Mouse (Mus musculus) midbrain, embryonic 15.5 days (tissue): ENCODE results near the gene Stxbp6. TPM values are rescaled to one million over a fixed set of nuclear protein-coding genes. Genes with fewer than 3 reads are reported as not detected.

Experiments used
- ATAC-seq: fragments of 200-750 bp; cut with Nextera tagmentation; replicated peaks from 2 replicates; pipeline ENCODE4 v1.8.0; 2017; ENCODE audit warnings: moderate TSS enrichment
- H3K27ac ChIP-seq: fragments of 300-500 bp; sonication (generic); 2 replicates; pipeline ENCODE4 v1.5.1; 2015; ENCODE audit warnings: mild to moderate bottlenecking, inconsistent platforms
- H3K27me3 ChIP-seq: fragments of 300-500 bp; sonication (generic); replicated peaks from 2 replicates; pipeline ENCODE4 v1.6.1; 2015; ENCODE audit warnings: inconsistent platforms
- H3K36me3 ChIP-seq: fragments of 300-500 bp; sonication (generic); replicated peaks from 2 replicates; pipeline ENCODE4 v1.6.1; 2015; ENCODE audit warnings: inconsistent platforms
- H3K4me1 ChIP-seq: fragments of 300-500 bp; sonication (generic); 2 replicates; pipeline ENCODE4 v1.6.1; 2015; ENCODE audit warnings: inconsistent platforms
- H3K4me2 ChIP-seq: fragments of 300-500 bp; sonication (generic); 2 replicates; pipeline ENCODE4 v1.6.1; 2015; ENCODE audit warnings: inconsistent platforms, mild to moderate bottlenecking, moderate library complexity
- H3K4me3 ChIP-seq: fragments of 300-500 bp; sonication (generic); 2 replicates; pipeline ENCODE4 v1.5.1; 2015; ENCODE audit warnings: mild to moderate bottlenecking, inconsistent platforms
- H3K9ac ChIP-seq: fragments of 300-500 bp; sonication (generic); 2 replicates; pipeline ENCODE4 v1.6.1; 2015; ENCODE audit warnings: mild to moderate bottlenecking, inconsistent platforms
- H3K9me3 ChIP-seq: fragments of 300-500 bp; sonication (generic); 2 replicates; pipeline ENCODE4 v1.6.1; 2016; ENCODE audit warnings: inconsistent platforms
- WGBS: fragments of 180-500 bp; shearing (Covaris S2); methylation state at CpG from one replicate; pipeline ENCODE4 v1.1.7; 2015; ENCODE audit warnings: mixed read lengths; 5-methylcytosine and 5-hydroxymethylcytosine counted together
- polyA plus RNA-seq: library from polyadenylated mRNA; unstranded; fragments of >200 nt; fragmentation: Nextera tagmentation; extraction: Ambion mirVana; gene quantifications from 2 replicates; pipeline ENCODE4 v1.2.1, GENCODE M21; 2015

Stxbp6 gene
- polyA plus RNA-seq, 1 experiment from 2014 or later: 18.0 TPM

DNA sequence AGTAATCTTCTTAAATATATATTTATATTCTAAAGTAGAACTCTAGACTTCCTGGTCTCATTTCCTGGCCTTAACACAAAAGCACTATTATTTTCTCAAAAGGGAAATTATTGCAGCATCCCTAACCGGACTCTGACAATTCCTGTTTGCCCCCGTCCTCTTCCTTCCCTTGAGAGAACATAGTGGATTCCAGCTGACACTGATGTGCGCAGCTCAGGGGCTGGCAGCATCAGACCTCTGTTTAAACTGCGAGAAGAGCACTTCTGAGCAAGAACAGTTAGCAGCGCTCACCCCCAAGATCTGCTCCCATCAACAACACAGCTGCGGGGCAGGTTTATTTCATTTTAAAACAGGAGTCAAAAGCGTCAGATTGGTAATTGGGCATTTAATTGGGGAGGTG lies 142.8 kb downstream of the Stxbp6 start:
- Histone ChIP-seq H3K36me3 (no peaks in the 10 kb centered on the region), H3K27ac (no peak overlapping the region), H3K4me3 (no peak overlapping the region), H3K4me1 (0 out of 2 replicates have a peak, but pooled peaks cover 3% of the 10 kb centered on the region), H3K9me3 (no peaks in the 10 kb centered on the region), H3K9ac (no peak overlapping the region), H3K27me3 (no peaks in the 10 kb centered on the region), H3K4me2 (no peak overlapping the region)
- ATAC-seq: no peak
- WGBS: 73% methylated on average over 7 of the region's 7 CpGs

DNA sequence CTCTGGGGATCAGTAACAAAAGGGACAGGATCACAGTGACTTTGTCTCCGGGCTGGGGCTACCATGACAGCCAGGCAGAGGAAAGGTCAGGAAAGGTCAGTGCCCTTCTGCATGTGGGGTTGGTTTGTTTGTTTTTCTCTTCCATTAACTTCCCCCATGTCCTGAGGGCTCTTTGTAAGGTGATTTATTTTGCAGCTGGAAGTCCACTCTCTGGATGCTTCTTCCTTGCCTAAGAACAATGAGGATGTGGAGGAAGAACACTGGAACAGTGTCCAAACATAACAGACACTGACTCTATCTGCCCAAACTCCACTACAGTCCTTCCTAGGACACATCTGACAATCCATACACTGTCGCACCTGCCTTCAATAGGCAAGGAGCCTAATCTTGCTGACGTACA lies 146.1 kb downstream of the Stxbp6 start:
- 35% methylated on average over 3 of the region's 3 CpGs for WGBS
- Histone ChIP-seq H3K4me1 (0 out of 2 replicates have a peak, but pooled peaks cover 3% of the 10 kb centered on the region), H3K4me2 (no peak overlapping the region), H3K27me3 (no peaks in the 10 kb centered on the region), H3K27ac (no peak overlapping the region), H3K36me3 (no peaks in the 10 kb centered on the region), H3K4me3 (no peak overlapping the region), H3K9ac (no peak overlapping the region), H3K9me3 (no peaks in the 10 kb centered on the region)
- no peak for ATAC-seq

DNA sequence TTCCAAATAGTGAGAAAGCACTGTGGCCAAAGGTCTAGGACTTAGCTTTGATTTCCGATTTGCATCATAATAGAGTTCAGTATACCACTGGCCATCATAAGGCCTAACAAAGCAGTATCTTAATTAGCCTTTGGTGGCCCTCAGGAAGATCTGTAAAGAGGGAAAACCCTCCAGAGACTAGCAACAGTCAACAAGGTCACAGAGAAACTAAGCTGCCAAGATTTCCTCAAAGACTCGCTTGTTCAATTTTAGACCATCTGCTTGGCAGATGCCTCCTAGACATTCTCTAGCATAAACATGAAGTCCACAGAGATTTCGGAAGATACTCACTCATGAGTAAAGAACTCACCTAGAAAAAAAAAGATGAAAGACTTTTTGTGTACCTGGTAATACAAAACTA lies 148.6 kb downstream of the Stxbp6 start:
- Histone ChIP-seq H3K9ac (no peak overlapping the region), H3K27ac (no peak overlapping the region), H3K4me1 (no peaks in the 10 kb centered on the region), H3K4me3 (no peak overlapping the region), H3K4me2 (no peak overlapping the region), H3K9me3 (no peaks in the 10 kb centered on the region), H3K27me3 (no peaks in the 10 kb centered on the region), H3K36me3 (no peaks in the 10 kb centered on the region)
- ATAC-seq: no peak
- 75% methylated on average over 3 of the region's 3 CpGs for WGBS

DNA sequence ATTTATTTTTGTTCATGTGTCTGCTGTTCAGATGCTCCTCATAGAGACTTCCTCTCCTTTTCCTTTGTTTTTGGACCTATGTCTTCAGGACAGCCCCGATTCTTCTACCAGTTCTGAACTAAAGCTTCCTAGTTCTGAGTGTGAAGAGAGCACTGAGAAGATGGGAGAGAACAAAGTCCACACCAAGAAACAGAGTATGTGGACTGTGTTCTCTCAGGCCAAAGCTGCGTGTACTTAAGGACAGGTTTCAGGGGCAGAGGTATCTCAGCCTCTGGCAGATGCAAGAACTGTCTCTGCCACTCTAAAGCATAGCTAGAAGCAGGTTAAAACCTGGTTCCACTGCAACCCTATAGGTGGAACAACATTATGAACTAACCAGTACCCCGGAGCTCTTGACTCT lies 151.2 kb downstream of the Stxbp6 start:
- Histone ChIP-seq H3K9ac (no peak overlapping the region), H3K36me3 (no peaks in the 10 kb centered on the region), H3K9me3 (no peaks in the 10 kb centered on the region), H3K4me3 (no peak overlapping the region), H3K4me2 (no peak overlapping the region), H3K27me3 (no peaks in the 10 kb centered on the region), H3K4me1 (no peaks in the 10 kb centered on the region), H3K27ac (no peak overlapping the region)
- no peak for ATAC-seq
- WGBS: 98% methylated on average over 3 of the region's 3 CpGs

DNA sequence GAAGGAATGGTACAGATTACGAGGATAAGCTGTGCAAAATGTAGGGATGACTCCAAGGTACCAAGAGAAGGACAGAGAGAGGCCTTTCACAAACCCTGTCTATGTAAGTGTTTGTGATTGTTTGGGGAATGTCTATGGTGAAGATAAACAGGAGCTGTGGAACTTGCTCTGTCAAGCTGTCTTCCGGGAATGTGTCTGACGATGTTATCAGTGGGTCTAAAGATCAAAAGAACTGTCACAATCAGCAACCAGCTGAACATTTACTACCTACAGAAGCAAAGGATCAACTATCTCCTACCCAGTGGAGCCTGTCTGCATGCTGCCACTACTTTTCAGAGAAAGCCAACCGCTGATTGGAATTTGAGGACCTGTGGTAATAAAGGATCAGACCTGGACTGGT lies 152.3 kb downstream of the Stxbp6 start:
- Histone ChIP-seq H3K4me2 (no peak overlapping the region), H3K4me1 (no peaks in the 10 kb centered on the region), H3K9me3 (no peaks in the 10 kb centered on the region), H3K27ac (no peak overlapping the region), H3K27me3 (no peaks in the 10 kb centered on the region), H3K9ac (no peak overlapping the region), H3K4me3 (no peak overlapping the region), H3K36me3 (no peaks in the 10 kb centered on the region)
- WGBS: 79% methylated on average over 4 of the region's 4 CpGs
- no peak for ATAC-seq

DNA sequence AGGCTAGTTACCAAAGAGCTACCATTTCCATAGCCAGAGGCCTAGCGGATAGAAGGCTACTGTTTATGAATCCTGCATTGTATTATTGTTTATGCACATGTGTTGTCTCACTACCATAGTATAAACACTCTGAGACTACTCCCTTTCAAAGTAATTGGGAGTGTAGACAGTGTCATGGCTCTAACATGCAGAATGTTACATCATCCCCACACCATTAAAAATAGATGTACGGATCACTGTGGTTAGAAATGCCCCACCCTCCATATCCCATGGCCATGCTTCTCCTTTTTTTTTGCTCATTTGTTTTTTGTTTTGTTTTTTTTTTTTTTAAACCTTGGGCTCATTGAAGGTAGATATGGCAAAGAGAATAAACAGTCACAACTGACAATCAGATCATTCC lies 154.9 kb downstream of the Stxbp6 start:
- WGBS: 95% methylated on average over 2 of the region's 2 CpGs
- Histone ChIP-seq H3K4me1 (no peaks in the 10 kb centered on the region), H3K9ac (no peak overlapping the region), H3K27ac (no peak overlapping the region), H3K36me3 (no peaks in the 10 kb centered on the region), H3K27me3 (no peaks in the 10 kb centered on the region), H3K9me3 (no peaks in the 10 kb centered on the region), H3K4me2 (no peak overlapping the region), H3K4me3 (no peak overlapping the region)
- ATAC-seq: no peak

DNA sequence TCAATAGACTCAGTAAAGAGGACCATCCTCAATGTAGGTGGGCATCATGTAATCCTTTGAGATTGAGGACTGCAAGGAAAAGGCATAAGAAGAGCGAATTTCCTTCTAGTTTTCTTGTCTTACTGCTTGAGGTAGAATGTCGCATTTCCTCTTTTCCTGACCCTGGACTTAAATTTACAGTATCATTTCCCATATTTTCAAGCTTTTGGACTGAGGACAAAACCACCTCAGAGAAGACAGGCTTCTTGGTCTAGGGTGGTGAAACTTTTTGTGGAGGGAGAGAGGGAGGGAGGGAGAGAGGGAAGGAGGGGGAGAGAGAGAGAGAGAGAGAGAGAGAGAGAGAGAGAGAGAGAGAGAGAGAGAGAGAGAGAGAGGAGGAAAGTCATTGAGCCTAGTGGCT lies 155.6 kb downstream of the Stxbp6 start:
- Histone ChIP-seq H3K36me3 (no peaks in the 10 kb centered on the region), H3K27ac (no peak overlapping the region), H3K9ac (no peak overlapping the region), H3K4me2 (no peak overlapping the region), H3K9me3 (no peaks in the 10 kb centered on the region), H3K4me3 (no peak overlapping the region), H3K27me3 (no peaks in the 10 kb centered on the region), H3K4me1 (no peaks in the 10 kb centered on the region)
- 92% methylated on average over 2 of the region's 2 CpGs for WGBS
- ATAC-seq: no peak

DNA sequence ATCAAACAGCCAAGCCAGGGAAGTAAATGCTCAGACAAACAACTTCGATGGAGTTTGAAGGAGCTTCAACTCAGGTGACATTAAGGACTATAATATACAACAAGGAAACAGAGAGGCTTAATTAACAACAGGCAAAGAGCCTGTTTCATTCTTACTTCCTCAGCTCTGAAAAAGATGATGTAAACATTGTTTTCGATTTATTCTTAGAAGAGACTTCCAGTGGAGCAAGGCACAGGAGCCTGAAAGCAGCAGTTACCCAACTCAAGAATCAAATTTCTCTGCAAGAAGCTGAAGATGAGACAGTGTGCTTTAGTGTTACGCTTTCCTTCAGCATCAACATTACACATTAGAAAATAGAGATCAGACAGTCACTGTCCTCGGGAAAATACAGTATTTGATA lies 160.7 kb downstream of the Stxbp6 start:
- Histone ChIP-seq H3K9ac (no peak overlapping the region), H3K27me3 (no peaks in the 10 kb centered on the region), H3K27ac (no peak overlapping the region), H3K4me3 (no peak overlapping the region), H3K4me1 (no peaks in the 10 kb centered on the region), H3K36me3 (no peaks in the 10 kb centered on the region), H3K4me2 (no peak overlapping the region), H3K9me3 (no peaks in the 10 kb centered on the region)
- ATAC-seq: no peak
- 86% methylated on average over 4 of the region's 4 CpGs for WGBS

DNA sequence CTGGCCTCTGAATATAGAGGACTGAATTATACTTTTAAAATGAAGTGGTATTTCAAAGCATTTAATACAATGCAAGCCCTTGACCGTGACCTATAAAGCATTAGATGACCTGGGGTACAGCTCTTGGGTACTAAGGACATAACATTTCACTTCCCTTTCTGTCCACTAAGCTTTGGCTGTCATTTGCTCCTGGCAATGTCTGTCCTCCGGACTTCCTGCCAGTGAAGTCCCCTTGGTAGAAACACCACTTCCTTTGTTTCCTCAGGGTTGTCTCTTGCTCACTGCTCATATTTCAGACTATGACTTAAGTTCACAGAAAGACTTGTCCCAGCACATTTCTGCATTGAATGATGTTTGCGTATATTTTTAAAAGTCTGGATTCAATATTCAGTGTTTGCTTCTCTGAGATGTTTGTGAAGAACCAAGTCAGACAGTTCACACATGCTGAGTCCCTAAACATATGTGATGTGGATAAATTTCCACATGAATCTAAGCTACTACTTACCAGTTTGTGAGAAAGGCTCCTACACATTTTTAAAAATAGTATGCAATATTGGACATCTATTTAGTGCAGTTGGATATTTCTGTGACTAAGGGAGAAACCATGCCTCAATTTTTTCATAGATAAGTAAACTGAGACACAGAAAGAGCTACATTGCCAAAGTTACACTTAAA lies 166.3 kb downstream of the Stxbp6 start:
- 88% methylated on average over 3 of the region's 3 CpGs for WGBS
- Histone ChIP-seq H3K4me3 (no peak overlapping the region), H3K4me1 (no peaks in the 10 kb centered on the region), H3K27ac (no peak overlapping the region), H3K9ac (no peak overlapping the region), H3K36me3 (no peaks in the 10 kb centered on the region), H3K9me3 (no peaks in the 10 kb centered on the region), H3K4me2 (no peak overlapping the region), H3K27me3 (no peaks in the 10 kb centered on the region)
- no peak for ATAC-seq

DNA sequence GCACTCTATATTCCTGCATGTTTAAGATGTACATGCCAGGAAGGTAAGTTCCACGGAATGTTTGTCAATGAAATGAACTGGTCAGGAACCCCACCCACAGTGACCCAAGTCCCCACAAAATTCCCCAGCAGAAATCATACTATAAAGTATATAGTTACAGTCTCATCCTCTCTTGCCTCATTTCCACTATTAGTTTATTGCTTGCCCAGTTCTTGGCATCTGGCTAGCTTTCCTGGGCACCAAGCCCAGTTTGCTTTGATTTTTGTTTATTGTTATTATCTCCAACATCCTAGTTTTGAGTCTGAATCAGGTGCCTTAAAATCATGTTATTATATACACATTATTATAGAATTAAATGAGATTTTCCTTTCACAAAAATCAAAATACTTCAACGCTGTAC lies 168.5 kb downstream of the Stxbp6 start:
- Histone ChIP-seq H3K4me1 (no peaks in the 10 kb centered on the region), H3K9ac (no peak overlapping the region), H3K27ac (no peak overlapping the region), H3K9me3 (no peaks in the 10 kb centered on the region), H3K36me3 (no peaks in the 10 kb centered on the region), H3K27me3 (no peaks in the 10 kb centered on the region), H3K4me3 (no peak overlapping the region), H3K4me2 (no peak overlapping the region)
- whole genome bisulfite sequencing: 93% methylated on average over 2 of the region's 2 CpGs
- no peak for ATAC-seq

DNA sequence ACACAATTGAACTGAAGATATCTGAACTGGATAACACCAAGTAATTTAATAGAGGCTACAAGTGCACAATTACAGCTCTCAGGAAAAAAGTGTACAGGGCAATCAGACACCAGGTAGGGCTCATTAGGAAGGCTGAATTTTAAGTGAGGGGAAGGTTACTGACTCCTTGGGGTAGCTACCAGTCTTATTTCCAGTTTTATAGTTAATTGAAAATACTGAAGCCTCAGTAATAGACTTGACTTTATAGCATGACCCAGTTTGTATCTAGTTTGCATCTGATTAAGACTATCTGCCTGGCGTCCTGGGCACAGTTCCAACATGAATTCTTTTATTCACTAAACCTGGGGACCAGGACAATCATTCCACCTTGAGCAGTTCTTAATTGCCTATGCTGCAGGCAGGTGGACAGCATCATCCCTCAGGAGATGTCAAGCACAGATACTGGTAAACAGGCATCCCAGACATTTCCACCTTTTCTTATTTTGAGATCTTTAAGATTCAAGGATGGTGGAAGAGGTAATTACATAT lies 171.2 kb downstream of the Stxbp6 start:
- Histone ChIP-seq H3K36me3 (no peaks in the 10 kb centered on the region), H3K27ac (no peak overlapping the region), H3K9ac (no peak overlapping the region), H3K27me3 (no peaks in the 10 kb centered on the region), H3K9me3 (no peaks in the 10 kb centered on the region), H3K4me1 (no peaks in the 10 kb centered on the region), H3K4me2 (no peak overlapping the region), H3K4me3 (no peak overlapping the region)
- whole genome bisulfite sequencing: 29% methylated on average over 1 of the region's 1 CpGs
- ATAC-seq: peak; percentile 63; the same call in 1 of the 2 replicates

DNA sequence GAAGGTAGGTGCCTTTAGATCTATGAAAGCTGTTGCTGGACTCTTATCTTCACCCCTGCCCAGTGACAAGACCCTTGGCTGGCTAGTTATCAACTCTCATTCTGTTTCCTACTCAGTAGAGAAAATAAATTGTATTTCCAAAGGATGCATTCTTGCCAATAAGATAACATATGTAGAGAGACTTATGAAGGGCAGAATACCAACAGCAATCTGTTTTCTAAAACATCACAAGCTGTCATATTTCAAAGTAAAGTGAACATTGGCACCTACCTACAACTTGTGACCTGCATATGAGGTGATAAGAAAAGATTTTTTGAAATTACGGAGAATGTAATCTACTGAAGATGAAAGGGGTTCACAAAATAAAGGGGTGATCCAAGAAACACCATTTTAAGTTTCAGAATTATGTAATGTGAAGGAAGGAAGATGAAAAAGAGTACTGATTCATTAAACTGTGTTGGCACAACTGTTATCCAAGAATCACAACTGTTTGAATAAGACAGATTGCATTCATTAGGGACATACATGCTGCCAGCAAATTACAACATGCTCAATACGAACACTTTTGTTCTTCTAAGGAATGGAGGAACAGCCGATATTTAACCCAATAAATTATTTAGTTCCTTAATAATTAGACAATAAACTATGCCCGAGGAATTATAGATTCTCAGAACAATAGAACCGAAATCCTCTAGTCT lies 175.2 kb downstream of the Stxbp6 start:
- H3K9ac ChIP-seq: no peak overlapping the region
- H3K27me3 ChIP-seq: no peaks in the 10 kb centered on the region
- no peaks in the 10 kb centered on the region for H3K4me1 ChIP-seq
- H3K27ac ChIP-seq: no peak overlapping the region
- H3K9me3 ChIP-seq: no peaks in the 10 kb centered on the region
- no peak for ATAC-seq
- no peaks in the 10 kb centered on the region for H3K36me3 ChIP-seq
- 87% methylated on average over 5 of the region's 5 CpGs for WGBS
- H3K4me2 ChIP-seq: no peak overlapping the region
- H3K4me3 ChIP-seq: no peak overlapping the region

DNA sequence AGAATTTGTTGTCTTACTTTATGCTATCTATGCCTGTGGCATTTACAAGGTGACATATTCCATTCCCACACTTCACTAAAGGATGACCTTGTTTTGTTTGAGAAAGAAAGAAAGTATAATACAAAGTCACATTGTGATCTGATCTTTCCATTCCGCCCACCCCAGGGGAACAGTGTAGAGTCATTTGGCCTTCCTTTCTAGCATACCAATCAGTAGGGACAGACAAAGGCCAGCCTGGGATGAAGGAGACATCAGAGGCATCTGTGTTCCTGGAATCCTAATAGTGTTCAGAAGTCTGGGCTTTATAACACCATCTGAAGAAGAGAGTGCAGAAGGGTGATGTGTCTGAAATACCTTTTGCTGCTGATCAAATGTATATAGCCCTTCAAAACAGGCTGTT lies 178.0 kb downstream of the Stxbp6 start:
- no peaks in the 10 kb centered on the region for H3K27me3 ChIP-seq
- no peak overlapping the region for H3K27ac ChIP-seq
- H3K36me3 ChIP-seq: no peaks in the 10 kb centered on the region
- WGBS: 59% methylated on average over 1 of the region's 1 CpGs
- peak; percentile 65 for ATAC-seq
- H3K4me3 ChIP-seq: no peak overlapping the region
- H3K9me3 ChIP-seq: no peaks in the 10 kb centered on the region
- H3K4me2 ChIP-seq: no peak overlapping the region
- H3K9ac ChIP-seq: no peak overlapping the region
- no peaks in the 10 kb centered on the region for H3K4me1 ChIP-seq
